Mouse (Mus musculus): Measurements from ENCODE around the gene Pm20d1. TPM values are rescaled to one million over a fixed set of nuclear protein-coding genes. Genes with fewer than 3 reads are reported as not detected.

Pm20d1 gene
- polyA plus RNA-seq (2017; shearing (Covaris generic)) = 0.12 TPM

DNA sequence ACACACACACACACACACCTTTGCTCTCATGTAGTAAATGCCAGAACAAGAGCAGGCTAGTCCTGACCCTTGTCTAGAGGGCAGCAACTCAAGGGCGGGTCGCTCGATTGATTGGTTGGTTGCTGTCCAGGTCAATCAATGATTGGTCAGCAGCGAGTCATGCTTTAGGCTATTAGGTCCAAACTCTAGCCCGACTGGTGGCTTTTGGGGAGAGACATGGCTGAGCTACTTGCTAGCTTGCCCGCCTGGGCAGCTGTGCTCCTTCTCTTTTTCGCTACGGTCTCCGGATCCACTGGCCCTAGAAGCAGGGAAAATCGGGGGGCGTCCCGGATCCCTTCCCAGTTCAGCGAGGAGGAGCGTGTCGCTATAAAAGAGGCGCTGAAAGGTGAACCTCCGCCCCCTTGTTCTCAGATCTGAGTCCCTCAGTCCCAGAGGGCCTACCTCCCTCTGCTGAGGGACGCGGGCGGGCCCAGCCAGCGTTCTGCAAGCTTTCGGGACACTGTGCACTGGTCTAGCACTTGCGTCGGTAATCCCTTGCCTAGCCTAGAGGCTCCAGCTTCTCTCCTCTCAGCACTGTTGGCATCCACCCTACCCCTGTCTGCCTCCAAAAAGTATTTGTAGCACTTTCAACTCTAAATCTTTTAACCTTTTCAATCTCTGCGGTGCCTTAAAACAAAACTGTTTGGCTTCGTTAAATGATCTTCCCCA lies at the start of gene Pm20d1:
Gene Pm20d1, plus strand, starts transcription at position 180 of the 708 bp plus-strand sequence.

DNA sequence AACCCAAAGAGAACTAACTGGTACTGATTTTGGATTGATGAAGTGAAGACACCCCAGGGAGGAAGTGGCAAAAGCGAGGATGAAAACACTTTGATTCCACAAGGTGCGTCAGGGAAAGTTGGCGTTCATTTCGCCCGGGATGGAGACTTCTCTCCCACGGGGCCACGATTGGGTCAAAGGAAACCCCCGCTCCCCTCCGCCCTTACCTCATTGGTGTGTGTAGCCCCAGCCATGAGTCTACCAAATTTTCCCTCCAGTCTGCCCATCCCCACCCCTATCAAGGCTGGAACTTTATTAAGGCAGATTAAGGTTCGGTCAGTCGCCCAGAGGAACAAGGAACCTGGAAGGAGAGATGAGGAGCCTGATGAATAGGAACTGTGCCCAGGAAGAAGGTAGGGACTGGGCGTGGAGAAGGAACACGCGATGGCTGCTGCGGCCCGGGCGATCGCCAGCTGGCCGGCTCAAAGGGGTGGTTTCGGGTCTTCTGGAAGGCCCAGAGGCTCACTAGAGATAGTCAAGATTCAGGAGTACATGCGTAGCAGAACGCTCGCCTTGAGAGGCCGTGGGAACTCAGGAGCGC lies 30.1 kb downstream of the Pm20d1 start, which contains the start of gene Slc41a1:
Gene Slc41a1, plus strand, starts transcription at position 287 of the 580 bp plus-strand sequence.

DNA sequence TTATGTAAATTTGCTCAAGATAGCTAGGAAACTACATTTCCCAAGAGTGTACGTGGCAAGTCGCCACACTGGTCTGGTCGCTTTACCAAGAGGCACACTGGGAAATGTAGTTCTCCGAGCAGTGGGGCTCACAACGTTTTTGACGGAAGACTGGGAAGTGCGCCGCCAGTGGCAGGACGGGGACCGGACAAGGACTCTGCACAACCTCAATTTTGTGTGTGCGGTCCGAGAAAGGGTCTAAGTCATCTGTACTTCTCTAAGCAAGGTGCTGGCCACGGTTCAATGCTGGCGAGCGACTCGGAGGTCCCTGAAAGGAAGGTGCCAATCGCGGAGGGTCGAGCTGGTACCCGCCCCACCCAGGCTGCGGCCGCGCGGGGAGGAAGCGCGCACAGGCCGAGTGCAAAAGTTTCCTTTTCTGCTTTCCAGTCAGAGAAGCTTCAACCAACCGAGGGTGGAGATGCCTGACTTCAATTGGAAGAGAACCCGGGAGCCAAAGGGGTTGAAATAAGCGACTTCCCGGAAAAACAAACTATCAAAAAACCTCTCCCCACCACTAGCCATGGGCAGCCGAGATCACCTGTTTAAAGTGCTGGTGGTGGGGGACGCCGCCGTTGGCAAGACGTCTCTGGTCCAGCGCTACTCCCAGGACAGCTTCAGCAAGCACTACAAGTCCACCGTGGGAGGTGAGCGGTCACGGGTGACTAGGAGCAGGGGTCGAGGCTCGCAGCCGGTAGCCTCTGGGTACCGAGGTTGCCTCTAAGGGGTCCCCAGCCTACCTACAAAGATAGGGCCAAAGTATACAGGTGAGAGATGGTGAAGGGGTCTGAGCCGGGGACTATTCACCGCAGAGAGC lies 70.1 kb downstream of the Pm20d1 start, which contains the start of gene Rab29:
Gene Rab29, plus strand, starts transcription at position 132 of the 853 bp plus-strand sequence.

Other genes with a start within 250 kb of the Pm20d1 start
- gene Avpr1b, start 198.1 kb upstream of the Pm20d1 start, polyA plus RNA-seq (2017; shearing (Covaris generic)) = not detected
- gene Ctse, start 159.1 kb upstream of the Pm20d1 start, polyA plus RNA-seq (2017; shearing (Covaris generic)) = 18.8 TPM
- not detected for gene Rab7b, start 108.7 kb upstream of the Pm20d1 start, polyA plus RNA-seq (2017; shearing (Covaris generic))
- gene Slc26a9, start 53.4 kb upstream of the Pm20d1 start, polyA plus RNA-seq (2017; shearing (Covaris generic)) = not detected
- 57.9 TPM for gene Slc41a1, start 30.1 kb downstream of the Pm20d1 start, polyA plus RNA-seq (2017; shearing (Covaris generic))
- 47.9 TPM for gene Rab29, start 69.8 kb downstream of the Pm20d1 start, polyA plus RNA-seq (2017; shearing (Covaris generic))
- gene Nucks1, start 113.2 kb downstream of the Pm20d1 start, polyA plus RNA-seq (2017; shearing (Covaris generic)) = 37.5 TPM
- 0.28 TPM for gene Slc45a3, start 165.6 kb downstream of the Pm20d1 start, polyA plus RNA-seq (2017; shearing (Covaris generic))
- 75.2 TPM for gene Elk4, start 210.2 kb downstream of the Pm20d1 start, polyA plus RNA-seq (2017; shearing (Covaris generic))